Comparison of ENCODE assay signal across 13 mouse cellular contexts in genomic region chr11:19969584-19969983, GRCm38 (mm10). TPM values are rescaled to one million over a fixed set of nuclear protein-coding genes. Genes with fewer than 3 reads are reported as not detected.
DNase-seq lines count a peak whose midpoint lies in the region; ATAC-seq and TF ChIP-seq lines count a peak whose summit lies in the region.
"Had no signal": no experiment of that assay in that cellular context is flagged by ENCODE, and none has a peak within 500 bp of the region (broad histone marks: within the 10 kb centered on the region; RNA-seq: fewer than 3 reads in every experiment).

No protein-coding gene starts in this region.

- H3K9me3 ChIP-seq in embryonic facial prominence, embryonic 13.5 days: no peaks in the 10 kb centered on the region
- no peaks in the 10 kb centered on the region for H3K9me3 ChIP-seq in kidney, embryonic 16.5 days (ENCODE audit: low read length)
- H3K9me3 ChIP-seq in limb, embryonic 15.5 days: no peaks in the 10 kb centered on the region
- no peaks in the 10 kb centered on the region for H3K9me3 ChIP-seq in midbrain, embryonic 16.5 days (replicated peaks; ENCODE audit: control insufficient read depth, low read length, poor library complexity, severe bottlenecking)
- no peaks in the 10 kb centered on the region for H3K9me3 ChIP-seq in forebrain, embryonic 13.5 days (replicated peaks)

- peak overlapping the region; percentile 36 for H3K27ac ChIP-seq in heart, adult 2 months
- 0 out of 2 replicates have a peak overlapping the region, but pooled peaks have one; percentile 5 for H3K27ac ChIP-seq in embryonic facial prominence, embryonic 13.5 days
- peak overlapping the region; percentile 31 for H3K27ac ChIP-seq in kidney, embryonic 16.5 days (ENCODE audit: low read length)
- H3K27ac ChIP-seq in limb, embryonic 15.5 days: peak overlapping the region; percentile 13; the same call in 1 of the 2 replicates
- no peak overlapping the region for H3K27ac ChIP-seq in midbrain, embryonic 16.5 days (ENCODE audit: low read length)
- H3K27ac ChIP-seq in forebrain, embryonic 13.5 days: no peak overlapping the region
- H3K27ac ChIP-seq: hindbrain, postnatal 0 days had no signal

- no peak for TF ChIP-seq POLR2A in heart, adult 2 months (IDR thresholded peaks at IDR 0.05; ENCODE audit: insufficient read depth, low read depth, low read length)

- TF ChIP-seq EP300 in heart, adult 2 months (IDR thresholded peaks at IDR 0.05; ENCODE audit: insufficient read depth, low read depth, low read length): no peak

- H3K4me1 ChIP-seq in heart, adult 2 months (ENCODE audit: control insufficient read depth, insufficient read depth, low read length): peaks cover 39% of the 10 kb centered on the region
- H3K4me1 ChIP-seq in embryonic facial prominence, embryonic 13.5 days: peaks cover 45% of the 10 kb centered on the region
- peaks cover 83% of the 10 kb centered on the region for H3K4me1 ChIP-seq in kidney, embryonic 16.5 days (ENCODE audit: insufficient read depth, low read length)
- H3K4me1 ChIP-seq in limb, embryonic 15.5 days: peaks cover 34% of the 10 kb centered on the region
- H3K4me1 ChIP-seq in midbrain, embryonic 16.5 days (ENCODE audit: control insufficient read depth, insufficient read depth, low read length): 0 out of 2 replicates have a peak, but pooled peaks cover 3% of the 10 kb centered on the region
- H3K4me1 ChIP-seq in forebrain, embryonic 13.5 days: peaks cover 14% of the 10 kb centered on the region

- H3K4me2 ChIP-seq in embryonic facial prominence, embryonic 13.5 days: no peak overlapping the region
- no peak overlapping the region for H3K4me2 ChIP-seq in kidney, embryonic 16.5 days (replicated peaks; ENCODE audit: low read depth, low read length)
- no peak overlapping the region for H3K4me2 ChIP-seq in limb, embryonic 15.5 days
- H3K4me2 ChIP-seq in midbrain, embryonic 16.5 days (ENCODE audit: low read length): no peak overlapping the region
- H3K4me2 ChIP-seq in forebrain, embryonic 13.5 days: no peak overlapping the region

- peaks cover 21% of the 10 kb centered on the region for H3K36me3 ChIP-seq in heart, adult 2 months (ENCODE audit: control insufficient read depth, insufficient read depth, low read length)
- no peaks in the 10 kb centered on the region for H3K36me3 ChIP-seq in embryonic facial prominence, embryonic 13.5 days
- no peaks in the 10 kb centered on the region for H3K36me3 ChIP-seq in kidney, embryonic 16.5 days (ENCODE audit: insufficient read depth, low read length)
- 0 out of 2 replicates have a peak, but pooled peaks cover 5% of the 10 kb centered on the region for H3K36me3 ChIP-seq in limb, embryonic 15.5 days
- no peaks in the 10 kb centered on the region for H3K36me3 ChIP-seq in midbrain, embryonic 16.5 days (ENCODE audit: control insufficient read depth, insufficient read depth, low read length)
- H3K36me3 ChIP-seq in forebrain, embryonic 13.5 days (ENCODE audit: poor library complexity, severe bottlenecking): no peaks in the 10 kb centered on the region

- no peak for DNase-seq in heart, adult 2 months
- DNase-seq in heart, postnatal 10 days: no peak
- no peak for DNase-seq in layer of hippocampus, postnatal 14 days (ENCODE audit: low spot score in 2 of 2)
- DNase-seq: cerebellum, postnatal 36 days; lung, postnatal 36 days; midbrain, embryonic 14.5 days; thymus, postnatal 25 days had no signal

- H3K27me3 ChIP-seq in heart, adult 2 months (ENCODE audit: control insufficient read depth, insufficient read depth, low read length): no peaks in the 10 kb centered on the region
- no peaks in the 10 kb centered on the region for H3K27me3 ChIP-seq in embryonic facial prominence, embryonic 13.5 days
- H3K27me3 ChIP-seq in kidney, embryonic 16.5 days (ENCODE audit: insufficient read depth, low read length): no peaks in the 10 kb centered on the region
- no peaks in the 10 kb centered on the region for H3K27me3 ChIP-seq in limb, embryonic 15.5 days
- no peaks in the 10 kb centered on the region for H3K27me3 ChIP-seq in midbrain, embryonic 16.5 days (ENCODE audit: control insufficient read depth, insufficient read depth, low read depth, low read length)
- no peaks in the 10 kb centered on the region for H3K27me3 ChIP-seq in forebrain, embryonic 13.5 days

- peaks cover 8% of the 10 kb centered on the region for H3K79me2 ChIP-seq in heart, adult 2 months (replicated peaks; ENCODE audit: control insufficient read depth, insufficient read depth, low read length)

- TF ChIP-seq CTCF in heart, adult 2 months (IDR thresholded peaks at IDR 0.05): no peak

- no peak overlapping the region for H3K4me3 ChIP-seq in heart, adult 2 months
- H3K4me3 ChIP-seq in embryonic facial prominence, embryonic 13.5 days: no peak overlapping the region
- no peak overlapping the region for H3K4me3 ChIP-seq in kidney, embryonic 16.5 days (ENCODE audit: low read length)
- no peak overlapping the region for H3K4me3 ChIP-seq in limb, embryonic 15.5 days
- no peak overlapping the region for H3K4me3 ChIP-seq in midbrain, embryonic 16.5 days (ENCODE audit: low read depth, low read length)
- no peak overlapping the region for H3K4me3 ChIP-seq in forebrain, embryonic 13.5 days

- 22% methylated on average over 5 of the region's 5 CpGs for WGBS in heart, adult 2 months
- WGBS in embryonic facial prominence, embryonic 13.5 days: 12% methylated on average over 5 of the region's 5 CpGs
- 9% methylated on average over 5 of the region's 5 CpGs for WGBS in kidney, embryonic 16.5 days
- WGBS in limb, embryonic 15.5 days: 11% methylated on average over 5 of the region's 5 CpGs
- whole genome bisulfite sequencing in midbrain, embryonic 16.5 days: 84% methylated on average over 5 of the region's 5 CpGs
- 85% methylated on average over 5 of the region's 5 CpGs for WGBS in forebrain, embryonic 13.5 days

- no peak for ATAC-seq in embryonic facial prominence, embryonic 13.5 days (ENCODE audit: insufficient number of reproducible peaks, insufficient read depth, low FRiP score, low TSS enrichment, low read depth)
- ATAC-seq in kidney, embryonic 16.5 days (ENCODE audit: low FRiP score, low TSS enrichment): no peak
- no peak for ATAC-seq in limb, embryonic 15.5 days (ENCODE audit: insufficient number of reproducible peaks, low FRiP score, low TSS enrichment, low read depth)
- no peak for ATAC-seq in midbrain, embryonic 16.5 days
- ATAC-seq in forebrain, embryonic 13.5 days: no peak
- ATAC-seq: hindbrain, postnatal 0 days had no signal

- intact Hi-C loops in heart, adult 2 months (cut with DNase I): no loop called here
- intact Hi-C loops in heart, postnatal 10 days (cut with DNase I): no loop called here

- H3K9ac ChIP-seq in heart, adult 2 months (ENCODE audit: low read depth, low read length): 0 out of 2 replicates have a peak overlapping the region, but pooled peaks have one; percentile 16
- no peak overlapping the region for H3K9ac ChIP-seq in embryonic facial prominence, embryonic 13.5 days
- H3K9ac ChIP-seq in kidney, embryonic 16.5 days (replicated peaks; ENCODE audit: low read length): no peak overlapping the region
- H3K9ac ChIP-seq in limb, embryonic 15.5 days: no peak overlapping the region
- H3K9ac ChIP-seq in midbrain, embryonic 16.5 days (ENCODE audit: low read depth, low read length): no peak overlapping the region
- H3K9ac ChIP-seq in forebrain, embryonic 13.5 days: no peak overlapping the region

RNA-seq across cellular contexts. Expression of gene Spred2, which starts 45.4 kb away (rescaled TPM):
- 10 to 100 TPM; 22.0 to 22.1 TPM for total RNA-seq in heart, adult 2 months (2021)
- polyA plus RNA-seq in heart, adult 2 months (2012; rRNA removed): 18.5 and 20.6 TPM in 2 replicates
- 10 to 100 TPM; 28.4 to 33.4 TPM for total RNA-seq in heart, postnatal 10 days (2021)
- polyA plus RNA-seq in embryonic facial prominence, embryonic 13.5 days (2015; fragmentation: Nextera tagmentation; extraction: Ambion mirVana): 10.2 and 10.5 TPM in 2 replicates
- 8.3 and 9.0 TPM in 2 replicates for polyA plus RNA-seq in kidney, embryonic 16.5 days (2015; fragmentation: Nextera tagmentation; extraction: Ambion mirVana)
- polyA plus RNA-seq in limb, embryonic 15.5 days (2015; fragmentation: Nextera tagmentation; extraction: Ambion mirVana): 7.1 and 8.9 TPM in 2 replicates
- 10 to 100 TPM; 82.5 to 88.9 TPM for total RNA-seq in layer of hippocampus, postnatal 14 days (2021)
- polyA plus RNA-seq in midbrain, embryonic 16.5 days (2015; fragmentation: Nextera tagmentation; extraction: Ambion mirVana): 4.8 and 6.1 TPM in 2 replicates
- 6.9 and 7.6 TPM in 2 replicates for polyA plus RNA-seq in forebrain, embryonic 13.5 days (2015; fragmentation: Nextera tagmentation; extraction: Ambion mirVana)

Comparison
In these comparisons a context has a peak if more than half of its experiments do, and no peak if none do; other contexts are left out.
1. H3K27ac ChIP-seq: peak in heart, adult 2 months (single experiment), embryonic facial prominence, embryonic 13.5 days (single experiment), kidney, embryonic 16.5 days (single experiment) and limb, embryonic 15.5 days (single experiment); none in midbrain, embryonic 16.5 days (single experiment) and forebrain, embryonic 13.5 days (single experiment).